Mouse (Mus musculus) megakaryocyte progenitor cell, adult 5-6 weeks (primary cell): Measurements from ENCODE around the gene Sppl2c. TPM values are rescaled to one million over a fixed set of nuclear protein-coding genes. Genes with fewer than 3 reads are reported as not detected.

Experiments used
- ATAC-seq: replicated peaks from 2 replicates; pipeline ENCODE4 v1.8.0; 2016; ENCODE audit warnings: mild to moderate bottlenecking, moderate TSS enrichment, inconsistent platforms; ENCODE audit not compliant: poor library complexity
- total RNA-seq, 2 experiments: library from RNA; stranded (forward) in 1 of 2; stranded (reverse) in 1 of 2; fragments of 157-497, 149-512 nt in 1 of 2; fragments of 200-1000 nt in 1 of 2; gene quantifications; 2 replicates each; pipeline versions ENCODE4 v1.2.3 to v1.2.4; 2015 to 2017

Sppl2c gene
- total RNA-seq, 2 experiments from 2014 or later: not detected

DNA sequence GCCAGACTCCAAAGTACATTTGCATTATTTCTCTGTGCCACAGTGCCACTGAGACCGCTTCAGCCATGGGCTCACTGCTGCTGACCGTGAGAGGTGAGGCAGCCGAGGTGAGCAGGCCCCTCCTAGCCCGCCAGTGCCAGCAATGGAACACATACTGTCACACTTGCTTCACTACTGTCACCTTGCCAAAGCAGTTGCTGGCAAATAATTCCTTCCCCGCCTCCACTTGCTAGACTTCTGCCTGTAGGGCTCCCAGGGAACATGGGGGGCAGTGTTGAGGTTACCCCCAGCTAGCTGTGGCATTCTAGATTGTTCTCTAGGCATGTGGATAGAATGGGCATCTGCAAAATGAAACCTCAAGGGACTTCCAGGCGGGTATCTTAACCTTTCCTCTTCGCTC is 51.1 kb downstream of the Sppl2c start:
- 0 out of 2 replicates have a peak, but pooled peaks have one; percentile 17 for ATAC-seq

DNA sequence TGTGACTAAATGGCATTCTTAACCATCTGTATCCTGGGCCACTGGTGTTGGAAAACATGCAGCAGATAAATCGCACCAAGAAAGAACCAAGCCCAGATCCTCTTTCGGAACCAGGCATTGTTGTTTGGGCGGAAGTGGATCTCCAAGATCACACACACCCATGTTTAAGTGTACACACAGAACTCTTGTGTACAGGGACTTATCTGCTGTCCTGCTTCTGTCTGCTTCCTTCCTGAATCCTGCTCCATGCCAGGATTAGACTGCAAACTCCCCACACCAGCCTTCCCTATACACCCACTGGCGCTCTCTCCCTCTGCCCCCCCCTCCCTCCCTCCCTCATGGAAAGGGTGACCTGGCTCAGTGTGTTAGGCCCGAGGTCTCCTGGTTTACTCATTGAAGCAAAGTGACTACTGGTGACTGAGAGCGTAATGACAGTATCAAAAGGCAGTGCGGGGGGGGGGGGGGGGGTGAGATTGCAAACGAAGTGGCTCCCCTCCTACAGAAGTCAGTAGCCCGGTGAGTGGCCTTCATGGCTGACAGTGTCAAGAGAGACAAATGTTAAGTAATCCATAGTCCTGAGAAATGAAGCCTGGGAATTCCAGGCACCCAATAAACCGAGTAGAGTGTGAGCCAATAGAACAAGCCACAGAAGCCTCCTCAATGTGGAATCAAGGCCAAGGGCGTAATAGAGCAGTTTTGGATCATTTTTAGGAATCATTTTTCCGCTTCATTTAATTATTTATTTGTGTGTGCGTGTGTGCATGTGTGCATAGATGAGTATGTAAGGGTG is 52.0 kb downstream of the Sppl2c start:
- ATAC-seq: no peak

Other genes starting within 250 kb of the Sppl2c start
- gene Nsf, start 232.3 kb upstream of the Sppl2c start, total RNA-seq (2015): 20.3 and 28.4 TPM in 2 replicates
- gene Nsf, start 232.3 kb upstream of the Sppl2c start, total RNA-seq (2017): 32.5 and 35.8 TPM in 2 replicates
- 16.3 and 22.2 TPM in 2 replicates for gene Arf2, start 219.6 kb upstream of the Sppl2c start, total RNA-seq (2015)
- gene Arf2, start 219.6 kb upstream of the Sppl2c start, total RNA-seq (2017): 25.8 and 28.1 TPM in 2 replicates
- not detected in 2 replicates for gene Crhr1, start 53.5 kb upstream of the Sppl2c start, total RNA-seq (2015)
- not detected in 2 replicates for gene Crhr1, start 53.5 kb upstream of the Sppl2c start, total RNA-seq (2017)
- 0.27 TPM in 1 of 2 replicates, not detected in the other for gene Mapt, start 45.1 kb downstream of the Sppl2c start, total RNA-seq (2015)
- 0.27 TPM in 1 of 2 replicates, not detected in the other for gene Mapt, start 45.1 kb downstream of the Sppl2c start, total RNA-seq (2017)